Mouse (Mus musculus): ENCODE measurements around the gene Cmss1. TPM values are rescaled to one million over a fixed set of nuclear protein-coding genes. Genes with fewer than 3 reads are reported as not detected.
A peak's percentile ranks its signal among the peaks of the same experiment; 100 is the strongest.

Gene Cmss1
- total and polyA plus RNA-seq, 2 experiments: 3.1 to 7.8 TPM

- no peak overlapping the region for H3K9ac ChIP-seq (ENCODE audit: low read depth, low read length)
- no peak for DNase-seq (ENCODE audit: extremely low read depth, low read depth, low spot score)
- no peaks in the 10 kb centered on the region for H3K79me2 ChIP-seq (ENCODE audit: control insufficient read depth, insufficient read depth, low read length)
- 61% methylated on average over 4 of the region's 4 CpGs for WGBS
- H3K27ac ChIP-seq (replicated peaks; ENCODE audit: insufficient read depth, low read depth, low read length): no peak overlapping the region
- no peaks in the 10 kb centered on the region for H3K4me1 ChIP-seq (ENCODE audit: control insufficient read depth, insufficient read depth, low read length)
- no peaks in the 10 kb centered on the region for H3K36me3 ChIP-seq (ENCODE audit: control insufficient read depth, insufficient read depth, low read length)
- H3K27me3 ChIP-seq (ENCODE audit: control insufficient read depth, insufficient read depth, low read length): no peaks in the 10 kb centered on the region
- no peak overlapping the region for H3K4me3 ChIP-seq (ENCODE audit: insufficient read depth, low read depth, low read length)
- TF ChIP-seq CTCF (IDR thresholded peaks at IDR 0.05; ENCODE audit: low read depth, low read length) (no peak), POLR2A (IDR thresholded peaks at IDR 0.05; ENCODE audit: extremely low read depth, insufficient read depth, low read length) (no peak)
These were observed 193.9 kb downstream of the Cmss1 start for GRCm38 (mm10) chr16:57412766-57413165.

GRCm38 (mm10) chr16:57403825-57404224, 202.8 kb downstream of the Cmss1 start:
- WGBS: 91% methylated on average over 5 of the region's 5 CpGs
- TF ChIP-seq CTCF (IDR thresholded peaks at IDR 0.05; ENCODE audit: low read depth, low read length) (no peak), POLR2A (IDR thresholded peaks at IDR 0.05; ENCODE audit: extremely low read depth, insufficient read depth, low read length) (no peak)
- no peak for DNase-seq (ENCODE audit: extremely low read depth, low read depth, low spot score)

GRCm38 (mm10) chr16:57402910-57403309, 203.8 kb downstream of the Cmss1 start:
- no peak overlapping the region for H3K4me3 ChIP-seq (ENCODE audit: insufficient read depth, low read depth, low read length)
- no peaks in the 10 kb centered on the region for H3K27me3 ChIP-seq (ENCODE audit: control insufficient read depth, insufficient read depth, low read length)
- no peak overlapping the region for H3K9ac ChIP-seq (ENCODE audit: low read depth, low read length)
- TF ChIP-seq POLR2A (IDR thresholded peaks at IDR 0.05; ENCODE audit: extremely low read depth, insufficient read depth, low read length): no peak
- no peak for TF ChIP-seq CTCF (IDR thresholded peaks at IDR 0.05; ENCODE audit: low read depth, low read length)
- H3K79me2 ChIP-seq (ENCODE audit: control insufficient read depth, insufficient read depth, low read length): no peaks in the 10 kb centered on the region
- no peaks in the 10 kb centered on the region for H3K36me3 ChIP-seq (ENCODE audit: control insufficient read depth, insufficient read depth, low read length)
- H3K4me1 ChIP-seq (ENCODE audit: control insufficient read depth, insufficient read depth, low read length): no peaks in the 10 kb centered on the region
- WGBS: 92% methylated on average over 4 of the region's 4 CpGs
- no peak overlapping the region for H3K27ac ChIP-seq (replicated peaks; ENCODE audit: insufficient read depth, low read depth, low read length)
- DNase-seq (ENCODE audit: extremely low read depth, low read depth, low spot score): no peak

More at GRCm38 (mm10) chr16:57403825-57404224, 202.8 kb downstream of the Cmss1 start:
- Histone ChIP-seq H3K79me2 (ENCODE audit: control insufficient read depth, insufficient read depth, low read length) (no peaks in the 10 kb centered on the region), H3K27ac (replicated peaks; ENCODE audit: insufficient read depth, low read depth, low read length) (no peak overlapping the region), H3K27me3 (ENCODE audit: control insufficient read depth, insufficient read depth, low read length) (no peaks in the 10 kb centered on the region), H3K9ac (ENCODE audit: low read depth, low read length) (no peak overlapping the region), H3K4me1 (ENCODE audit: control insufficient read depth, insufficient read depth, low read length) (no peaks in the 10 kb centered on the region), H3K36me3 (ENCODE audit: control insufficient read depth, insufficient read depth, low read length) (no peaks in the 10 kb centered on the region), H3K4me3 (ENCODE audit: insufficient read depth, low read depth, low read length) (no peak overlapping the region)

GRCm38 (mm10) chr16:57401702-57402101, 205.0 kb downstream of the Cmss1 start:
- H3K79me2 ChIP-seq (ENCODE audit: control insufficient read depth, insufficient read depth, low read length): no peaks in the 10 kb centered on the region
- H3K9ac ChIP-seq (ENCODE audit: low read depth, low read length): no peak overlapping the region
- no peaks in the 10 kb centered on the region for H3K27me3 ChIP-seq (ENCODE audit: control insufficient read depth, insufficient read depth, low read length)
- H3K4me1 ChIP-seq (ENCODE audit: control insufficient read depth, insufficient read depth, low read length): no peaks in the 10 kb centered on the region
- DNase-seq (ENCODE audit: extremely low read depth, low read depth, low spot score): peak; percentile 26
- H3K27ac ChIP-seq (replicated peaks; ENCODE audit: insufficient read depth, low read depth, low read length): no peak overlapping the region
- no peaks in the 10 kb centered on the region for H3K36me3 ChIP-seq (ENCODE audit: control insufficient read depth, insufficient read depth, low read length)
- no peak overlapping the region for H3K4me3 ChIP-seq (ENCODE audit: insufficient read depth, low read depth, low read length)
- 63% methylated on average over 6 of the region's 6 CpGs for WGBS
- no peak for TF ChIP-seq CTCF (IDR thresholded peaks at IDR 0.05; ENCODE audit: low read depth, low read length)
- no peak for TF ChIP-seq POLR2A (IDR thresholded peaks at IDR 0.05; ENCODE audit: extremely low read depth, insufficient read depth, low read length)

GRCm38 (mm10) chr16:57399566-57399965, 207.1 kb downstream of the Cmss1 start:
- H3K9ac ChIP-seq (ENCODE audit: low read depth, low read length): no peak overlapping the region
- DNase-seq (ENCODE audit: extremely low read depth, low read depth, low spot score): no peak
- 83% methylated on average over 10 of the region's 10 CpGs for WGBS
- no peak overlapping the region for H3K27ac ChIP-seq (replicated peaks; ENCODE audit: insufficient read depth, low read depth, low read length)
- H3K36me3 ChIP-seq (ENCODE audit: control insufficient read depth, insufficient read depth, low read length): no peaks in the 10 kb centered on the region
- no peaks in the 10 kb centered on the region for H3K27me3 ChIP-seq (ENCODE audit: control insufficient read depth, insufficient read depth, low read length)
- no peak overlapping the region for H3K4me3 ChIP-seq (ENCODE audit: insufficient read depth, low read depth, low read length)
- TF ChIP-seq POLR2A (IDR thresholded peaks at IDR 0.05; ENCODE audit: extremely low read depth, insufficient read depth, low read length) (no peak), CTCF (IDR thresholded peaks at IDR 0.05; ENCODE audit: low read depth, low read length) (no peak)
- no peaks in the 10 kb centered on the region for H3K79me2 ChIP-seq (ENCODE audit: control insufficient read depth, insufficient read depth, low read length)
- no peaks in the 10 kb centered on the region for H3K4me1 ChIP-seq (ENCODE audit: control insufficient read depth, insufficient read depth, low read length)

- Histone ChIP-seq H3K4me3 (ENCODE audit: insufficient read depth, low read depth, low read length) (no peak overlapping the region), H3K4me1 (ENCODE audit: control insufficient read depth, insufficient read depth, low read length) (no peaks in the 10 kb centered on the region), H3K27me3 (ENCODE audit: control insufficient read depth, insufficient read depth, low read length) (no peaks in the 10 kb centered on the region), H3K27ac (replicated peaks; ENCODE audit: insufficient read depth, low read depth, low read length) (no peak overlapping the region), H3K79me2 (ENCODE audit: control insufficient read depth, insufficient read depth, low read length) (no peaks in the 10 kb centered on the region), H3K9ac (ENCODE audit: low read depth, low read length) (no peak overlapping the region), H3K36me3 (ENCODE audit: control insufficient read depth, insufficient read depth, low read length) (no peaks in the 10 kb centered on the region)
- WGBS: 60% methylated on average over 18 of the region's 18 CpGs
- TF ChIP-seq POLR2A (IDR thresholded peaks at IDR 0.05; ENCODE audit: extremely low read depth, insufficient read depth, low read length) (no peak), CTCF (IDR thresholded peaks at IDR 0.05; ENCODE audit: low read depth, low read length) (peak; percentile 54)
- DNase-seq (ENCODE audit: extremely low read depth, low read depth, low spot score): no peak
These were observed 208.1 kb downstream of the Cmss1 start for GRCm38 (mm10) chr16:57398387-57399214.
